Mouse (Mus musculus) Muller cell, postnatal 12 days (primary cell): Measurements from ENCODE around the gene Rad50.

Experiments
- DNase-seq: peaks from one replicate; pipeline ENCODE4 v3.0.0-alpha.2; 2015; ENCODE audit errors: inconsistent ontology term

Gene Rad50

GRCm38 (mm10) chr11:53633644-53634043, 73.5 kb downstream of the Rad50 start:
- DNase-seq: no peak

- no peak for DNase-seq
Observed at GRCm38 (mm10) chr11:53632122-53632733, 74.9 kb downstream of the Rad50 start.

- peak; percentile 55 for DNase-seq
Observed at GRCm38 (mm10) chr11:53627859-53628258, 79.3 kb downstream of the Rad50 start.

- DNase-seq: no peak
Observed at GRCm38 (mm10) chr11:53626802-53627373, 80.2 kb downstream of the Rad50 start.

GRCm38 (mm10) chr11:53624124-53624523, 83.0 kb downstream of the Rad50 start:
- DNase-seq: no peak

- no peak for DNase-seq
Observed at GRCm38 (mm10) chr11:53623573-53623972, 83.5 kb downstream of the Rad50 start.

- DNase-seq: no peak
Observed at GRCm38 (mm10) chr11:53622440-53622806, 84.7 kb downstream of the Rad50 start.

- no peak for DNase-seq
Observed at GRCm38 (mm10) chr11:53621582-53622439, 85.3 kb downstream of the Rad50 start.

- DNase-seq: no peak
Observed at GRCm38 (mm10) chr11:53620094-53620493, 87.0 kb downstream of the Rad50 start.

- DNase-seq: no peak
Observed at GRCm38 (mm10) chr11:53619428-53619827, 87.7 kb downstream of the Rad50 start.

GRCm38 (mm10) chr11:53618619-53619198, 88.4 kb downstream of the Rad50 start, which contains the start of gene Il4:
Gene Il4, minus strand, starts transcription at chr11:53618669.
- DNase-seq: no peak

GRCm38 (mm10) chr11:53617562-53618109, 89.5 kb downstream of the Rad50 start:
- no peak for DNase-seq

GRCm38 (mm10) chr11:53616748-53617558, 90.2 kb downstream of the Rad50 start:
- no peak for DNase-seq

GRCm38 (mm10) chr11:53615575-53615974, 91.5 kb downstream of the Rad50 start:
- DNase-seq: no peak

GRCm38 (mm10) chr11:53615172-53615571, 91.9 kb downstream of the Rad50 start:
- DNase-seq: no peak

- no peak for DNase-seq
Observed at GRCm38 (mm10) chr11:53609672-53610071, 97.4 kb downstream of the Rad50 start.

- DNase-seq: no peak
Observed at GRCm38 (mm10) chr11:53609231-53609630, 97.9 kb downstream of the Rad50 start.

- DNase-seq: no peak
Observed at GRCm38 (mm10) chr11:53605609-53606008, 101.5 kb downstream of the Rad50 start.

- no peak for DNase-seq
Observed at GRCm38 (mm10) chr11:53604983-53605382, 102.1 kb downstream of the Rad50 start.
